Mouse (Mus musculus) inflammation-experienced regulatory T-cells, adult 6 months (primary cell): ENCODE measurements around the gene Upk2. TPM values are rescaled to one million over a fixed set of nuclear protein-coding genes. Genes with fewer than 3 reads are reported as not detected.
A peak's percentile ranks its signal among the peaks of the same experiment; 100 is the strongest.

ENCODE experiments used
- ATAC-seq: one replicate; pipeline ENCODE4 v1.8.0; 2017
- polyA plus RNA-seq, 3 experiments: library from polyadenylated mRNA; unstranded; fragments of 100-300 nt; shearing (Covaris generic); gene quantifications; one replicate each; pipeline ENCODE4 v1.2.1; 2017

The Upk2 gene
- not detected for polyA plus RNA-seq

GRCm38 (mm10) chr9:44454891-44455220 lies at the start of gene Upk2:
Gene Upk2 (minus strand): TSS chr9:44454976.
- ATAC-seq = no peak

- peak; percentile 35 for ATAC-seq
Measured at GRCm38 (mm10) chr9:44502006-44502405, 47.2 kb upstream of the Upk2 start.

GRCm38 (mm10) chr9:44501206-44501879 lies 46.6 kb upstream of the Upk2 start:
- ATAC-seq = no peak

GRCm38 (mm10) chr9:44500638-44501175 lies 45.9 kb upstream of the Upk2 start:
- no peak for ATAC-seq

GRCm38 (mm10) chr9:44500163-44500533 lies 45.4 kb upstream of the Upk2 start:
- no peak for ATAC-seq

- ATAC-seq = no peak
Measured at GRCm38 (mm10) chr9:44499356-44500162, 44.8 kb upstream of the Upk2 start.

GRCm38 (mm10) chr9:44498421-44499355 lies 43.9 kb upstream of the Upk2 start:
- no peak for ATAC-seq

- ATAC-seq = peak; percentile 33
Measured at GRCm38 (mm10) chr9:44497624-44498377, 43.0 kb upstream of the Upk2 start.

GRCm38 (mm10) chr9:44496803-44497461 lies 42.2 kb upstream of the Upk2 start:
- no peak for ATAC-seq

- no peak for ATAC-seq
Measured at GRCm38 (mm10) chr9:44495810-44496344, 41.1 kb upstream of the Upk2 start.

GRCm38 (mm10) chr9:44494863-44495809 lies 40.4 kb upstream of the Upk2 start:
- peak; percentile 30 for ATAC-seq

- ATAC-seq = peak; percentile 76
Measured at GRCm38 (mm10) chr9:44494261-44494862, 39.6 kb upstream of the Upk2 start.

- no peak for ATAC-seq
Measured at GRCm38 (mm10) chr9:44492631-44493461, 38.1 kb upstream of the Upk2 start.

GRCm38 (mm10) chr9:44491351-44491750 lies 36.6 kb upstream of the Upk2 start:
- no peak for ATAC-seq

- ATAC-seq = no peak
Measured at GRCm38 (mm10) chr9:44490086-44490967, 35.6 kb upstream of the Upk2 start.

GRCm38 (mm10) chr9:44489651-44490085 lies 34.9 kb upstream of the Upk2 start:
- ATAC-seq = no peak

- no peak for ATAC-seq
Measured at GRCm38 (mm10) chr9:44488855-44489381, 34.1 kb upstream of the Upk2 start.
